Mouse (Mus musculus): ENCODE results near the gene Stoml1.

Stoml1 gene

GRCm38 (mm10) chr9:58253033-58253804 is at the start of gene Stoml1:
TSS of gene Stoml1 (plus strand) at chr9:58253164.
- DNase-seq = peak; percentile 96

- DNase-seq = peak; percentile 86
Measured at GRCm38 (mm10) chr9:58203516-58204447, 49.2 kb upstream of the Stoml1 start, which contains the start of the genes Islr and Islr2. TSS of gene Islr (minus strand) at chr9:58204306. TSS of gene Islr2 (minus strand) at chr9:58204319.

GRCm38 (mm10) chr9:58204448-58205000 is 48.4 kb upstream of the Stoml1 start:
- peak; percentile 93 for DNase-seq

GRCm38 (mm10) chr9:58206013-58206412 is 47.0 kb upstream of the Stoml1 start:
- no peak for DNase-seq

- no peak for DNase-seq
Measured at GRCm38 (mm10) chr9:58209462-58210303, 43.3 kb upstream of the Stoml1 start.

GRCm38 (mm10) chr9:58210304-58210627 is 42.7 kb upstream of the Stoml1 start:
- DNase-seq = no peak

- no peak for DNase-seq
Measured at GRCm38 (mm10) chr9:58213377-58213776, 39.6 kb upstream of the Stoml1 start.

- peak; percentile 63 for DNase-seq
Measured at GRCm38 (mm10) chr9:58213865-58214264, 39.1 kb upstream of the Stoml1 start.

GRCm38 (mm10) chr9:58214519-58215180 is 38.3 kb upstream of the Stoml1 start:
- DNase-seq = peak; percentile 71

- DNase-seq = peak; percentile 76
Measured at GRCm38 (mm10) chr9:58216402-58216801, 36.6 kb upstream of the Stoml1 start.

GRCm38 (mm10) chr9:58218539-58218938 is 34.4 kb upstream of the Stoml1 start:
- no peak for DNase-seq

GRCm38 (mm10) chr9:58220218-58220903 is 32.6 kb upstream of the Stoml1 start:
- peak; percentile 69 for DNase-seq

GRCm38 (mm10) chr9:58224356-58224755 is 28.6 kb upstream of the Stoml1 start:
- no peak for DNase-seq

- DNase-seq = peak; percentile 60
Measured at GRCm38 (mm10) chr9:58225915-58226913, 26.8 kb upstream of the Stoml1 start.

- peak; percentile 66 for DNase-seq
Measured at GRCm38 (mm10) chr9:58228777-58229466, 24.0 kb upstream of the Stoml1 start.

GRCm38 (mm10) chr9:58231746-58232145 is 21.2 kb upstream of the Stoml1 start:
- no peak for DNase-seq

- DNase-seq = no peak
Measured at GRCm38 (mm10) chr9:58232374-58232773, 20.6 kb upstream of the Stoml1 start.

- no peak for DNase-seq
Measured at GRCm38 (mm10) chr9:58234502-58235015, 18.4 kb upstream of the Stoml1 start.
